Mouse (Mus musculus): ENCODE results near the gene Cadm1. TPM values are rescaled to one million over a fixed set of nuclear protein-coding genes. Genes with fewer than 3 reads are reported as not detected.

Cadm1 gene
- 1 to 10 TPM; 4.2 to 8.0 TPM for total RNA-seq (2021)
- long read RNA-seq, experiment 1, partial matches to known transcripts, result 12 of 19 reads
- long read RNA-seq, experiment 1, other reads (novel, unspliced or antisense), result 7 of 19 reads
- long read RNA-seq, experiment 2, partial matches to known transcripts, result 5 of 12 reads
- long read RNA-seq, experiment 2, other reads (novel, unspliced or antisense), result 7 of 12 reads

DNA sequence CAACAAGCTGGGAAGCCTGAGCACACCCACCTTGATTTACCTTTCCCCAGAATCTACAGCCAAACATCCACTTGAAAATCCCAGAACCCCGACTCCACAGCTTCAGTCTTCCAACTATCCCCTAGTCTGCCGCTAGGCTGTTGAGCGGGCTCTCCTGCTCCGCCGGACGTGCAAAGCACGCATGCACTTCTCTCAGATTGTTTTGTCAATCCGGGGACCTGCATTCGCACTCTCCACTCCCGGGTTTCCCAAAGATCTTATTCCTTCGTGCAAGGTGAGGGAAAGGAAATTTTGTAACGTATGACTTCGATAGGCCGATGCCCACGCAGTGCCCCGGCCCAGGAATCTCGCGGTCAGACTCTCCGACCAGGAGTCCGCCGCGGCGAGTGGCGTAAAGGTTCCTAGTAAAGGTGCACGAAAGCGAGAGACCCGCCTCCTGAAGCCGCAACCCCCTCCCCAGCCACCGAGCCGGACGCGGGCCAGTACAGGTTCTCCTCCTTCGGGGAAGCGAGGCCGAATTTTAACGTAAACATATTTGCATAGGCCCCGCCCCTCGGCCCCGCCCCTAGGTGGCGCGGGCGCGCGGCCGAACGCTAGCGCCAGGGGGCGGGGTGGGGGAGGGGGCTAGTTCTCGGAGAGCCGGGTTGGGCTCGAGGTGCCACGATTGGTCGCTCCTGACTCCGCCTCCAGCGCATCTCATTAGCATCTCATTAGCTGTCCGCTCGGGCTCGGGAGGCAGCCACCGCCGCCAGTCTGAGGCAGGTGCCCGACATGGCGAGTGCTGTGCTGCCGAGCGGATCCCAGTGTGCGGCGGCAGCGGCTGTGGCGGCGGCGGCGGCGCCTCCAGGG lies at the start of gene Cadm1:
TSS of gene Cadm1 (plus strand) at position 572 of the 849 bp plus-strand sequence.
- peak; percentile 94 for DNase-seq (ENCODE audit: low spot score)

DNA sequence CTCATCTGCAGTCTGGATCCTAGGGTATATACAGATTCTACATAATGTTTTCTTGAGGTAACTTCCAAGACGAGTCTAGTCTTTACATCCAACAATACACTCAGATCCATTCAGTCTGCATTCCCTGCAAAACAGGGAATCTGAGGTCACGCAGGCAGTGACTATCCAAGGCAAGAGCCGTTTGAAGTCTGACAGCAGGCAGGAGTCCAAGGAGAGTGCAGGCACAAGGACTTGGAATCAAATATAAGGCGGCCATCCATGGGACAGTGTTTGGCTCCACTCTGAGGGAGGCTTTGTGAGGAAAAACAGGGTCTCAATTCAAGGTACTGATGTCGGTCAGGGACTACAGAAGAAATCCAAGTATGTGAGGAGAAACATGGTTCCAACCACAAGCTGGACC lies 45.5 kb upstream of the Cadm1 start:
- DNase-seq (ENCODE audit: low spot score), result no peak

DNA sequence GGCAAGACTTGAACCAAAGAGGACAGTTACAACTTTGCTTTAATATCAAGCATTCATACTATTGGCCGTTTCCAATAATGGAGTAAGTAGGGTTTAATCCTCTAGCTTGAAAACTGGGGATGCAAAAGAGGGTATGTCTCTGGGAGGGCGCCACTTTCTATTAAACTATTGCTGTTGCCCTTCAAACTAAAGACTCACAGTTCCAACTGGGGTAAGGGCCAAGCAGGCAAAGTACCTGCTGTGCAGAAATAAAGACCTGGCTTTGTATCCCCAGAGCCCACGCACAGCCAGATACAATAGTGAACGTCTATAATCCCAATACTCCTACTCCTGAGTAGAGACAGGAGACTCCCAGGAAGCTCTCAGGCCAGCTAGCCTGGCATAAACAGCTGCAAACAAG lies 44.8 kb upstream of the Cadm1 start:
- DNase-seq (ENCODE audit: low spot score), result no peak

DNA sequence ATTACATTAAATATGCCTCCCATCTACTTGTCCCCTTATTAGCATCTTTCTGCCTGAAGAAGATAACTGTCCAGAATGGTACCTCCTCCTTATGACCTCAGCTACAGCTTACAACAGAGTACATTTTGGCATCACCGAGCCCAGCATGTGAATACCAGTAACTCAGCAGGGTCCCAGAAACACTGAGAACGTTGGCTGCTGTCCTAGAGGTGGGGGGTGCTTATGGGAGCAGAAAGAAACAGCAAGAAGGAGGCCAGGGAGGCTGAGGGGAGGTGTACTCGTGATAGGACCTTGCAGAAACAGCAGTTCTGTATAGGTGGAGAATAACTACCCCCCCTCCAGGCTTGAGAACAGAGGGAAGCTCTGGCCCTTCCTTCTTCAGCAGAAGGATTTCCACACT lies 30.2 kb upstream of the Cadm1 start:
- DNase-seq (ENCODE audit: low spot score), result no peak

DNA sequence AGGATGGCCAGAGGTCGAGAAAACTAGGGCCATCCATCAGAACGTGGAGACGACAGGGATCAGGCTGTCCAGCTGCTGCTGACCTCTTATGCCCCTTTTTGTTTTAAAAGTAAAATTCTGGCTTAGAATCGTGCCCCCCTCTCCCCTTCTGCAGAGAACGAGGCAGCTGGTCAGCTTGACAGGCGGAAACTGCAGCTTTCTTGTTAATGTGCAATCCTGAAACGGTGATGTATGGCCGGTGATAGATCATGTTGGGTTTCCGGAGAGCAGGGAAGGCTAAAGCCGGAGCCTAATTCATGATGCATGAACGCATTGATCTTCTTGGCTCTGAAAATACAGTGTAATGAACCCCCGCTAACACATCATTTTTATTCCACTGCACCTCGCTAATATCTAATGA lies 24.0 kb upstream of the Cadm1 start:
- no peak for DNase-seq (ENCODE audit: low spot score)

DNA sequence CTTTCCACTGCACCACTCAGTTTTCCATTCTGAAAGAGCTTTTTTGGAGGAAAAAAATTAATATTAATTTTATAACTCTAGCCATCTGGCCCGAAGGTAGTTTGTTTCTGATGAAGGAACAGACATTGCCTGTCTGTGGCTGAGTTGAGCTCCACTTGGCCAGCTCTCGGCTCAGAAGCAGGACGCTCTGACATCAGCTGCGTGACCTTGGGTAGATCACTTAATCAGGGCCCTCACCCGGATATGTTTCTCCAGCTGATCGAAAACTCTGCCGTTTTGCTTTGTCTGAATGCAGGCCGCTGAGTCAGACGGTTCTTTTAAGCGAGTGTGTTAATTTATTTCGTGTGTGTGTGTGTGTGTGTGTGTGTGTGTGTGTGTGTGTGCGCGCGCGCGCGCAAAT lies 23.1 kb upstream of the Cadm1 start:
- no peak for DNase-seq (ENCODE audit: low spot score)

DNA sequence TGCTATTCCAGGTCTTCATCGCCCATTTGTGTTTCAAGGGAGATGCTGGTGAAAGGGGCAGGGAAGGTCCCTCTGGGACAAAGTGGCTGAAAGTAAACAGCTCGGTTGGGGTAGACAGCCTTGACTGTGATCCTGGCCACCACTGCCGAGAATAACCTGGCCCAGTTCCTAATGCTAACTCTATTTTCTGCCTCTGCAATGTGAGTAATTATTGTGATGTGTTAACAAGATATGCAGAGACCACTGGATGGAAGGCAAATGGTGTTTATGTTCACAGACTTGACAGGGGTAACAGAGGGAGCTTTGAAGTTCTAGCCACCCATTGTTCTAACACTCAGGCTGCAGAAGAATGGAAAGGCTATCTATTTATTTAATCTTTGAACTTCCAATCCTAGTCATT lies 21.9 kb upstream of the Cadm1 start:
- DNase-seq (ENCODE audit: low spot score), result no peak

DNA sequence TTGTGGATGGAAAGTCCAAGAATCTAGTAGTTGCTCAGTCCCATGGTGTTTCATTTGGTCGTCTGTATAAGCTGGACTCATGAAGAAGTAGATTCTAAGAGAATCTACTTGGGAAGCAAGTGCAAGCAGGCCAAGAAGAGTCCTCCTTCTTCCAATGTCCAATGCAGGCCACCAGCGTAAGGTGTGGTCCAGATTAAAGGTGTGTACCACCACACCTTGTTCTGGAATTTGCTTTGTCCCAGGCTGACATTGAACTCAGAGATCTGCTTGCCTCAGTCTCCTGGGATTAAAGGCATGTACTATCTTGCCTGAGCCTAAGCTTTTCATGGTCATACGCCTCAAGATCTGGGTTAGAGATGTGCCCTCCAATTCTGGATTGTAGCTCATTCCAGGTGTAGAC lies 17.5 kb upstream of the Cadm1 start:
- no peak for DNase-seq (ENCODE audit: low spot score)

DNA sequence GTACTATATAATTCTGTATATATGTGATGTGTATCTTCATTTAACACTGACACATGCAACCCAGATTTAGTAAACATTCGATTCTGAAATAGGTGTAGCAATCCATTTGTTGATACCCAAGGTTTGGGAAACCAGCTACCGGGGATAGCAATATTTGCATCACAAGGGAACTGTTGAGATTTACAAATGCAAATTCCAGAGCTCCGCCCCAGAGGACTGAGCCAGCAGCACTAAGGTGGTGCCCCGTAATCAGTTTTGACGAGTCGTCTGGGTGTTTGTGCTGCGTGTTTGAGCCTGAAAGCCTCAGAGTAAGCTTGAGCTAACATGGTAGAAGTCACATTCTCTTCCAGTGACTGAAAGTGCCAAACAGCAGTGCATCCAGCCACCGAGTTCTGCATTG lies 15.7 kb upstream of the Cadm1 start:
- DNase-seq (ENCODE audit: low spot score), result no peak

DNA sequence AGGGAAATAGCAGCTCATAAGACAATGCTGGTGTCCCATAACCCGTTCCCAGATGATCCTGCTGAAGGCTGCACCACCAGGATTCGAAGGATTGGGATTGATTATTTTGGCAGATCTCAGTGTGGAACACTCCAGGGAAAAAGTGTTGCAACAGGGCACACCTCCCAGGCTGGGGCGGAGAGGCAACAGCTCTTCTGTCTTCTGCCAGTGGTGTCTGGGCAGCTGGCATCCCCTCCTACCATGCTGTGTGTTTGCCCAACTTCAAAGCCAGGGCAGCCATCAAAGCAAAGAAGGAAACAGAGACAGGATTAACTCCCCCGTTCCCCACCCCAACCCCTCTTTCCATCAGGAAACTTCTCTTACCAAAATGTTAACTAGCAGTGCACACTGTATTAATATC lies 13.7 kb upstream of the Cadm1 start:
- DNase-seq (ENCODE audit: low spot score), result no peak

DNA sequence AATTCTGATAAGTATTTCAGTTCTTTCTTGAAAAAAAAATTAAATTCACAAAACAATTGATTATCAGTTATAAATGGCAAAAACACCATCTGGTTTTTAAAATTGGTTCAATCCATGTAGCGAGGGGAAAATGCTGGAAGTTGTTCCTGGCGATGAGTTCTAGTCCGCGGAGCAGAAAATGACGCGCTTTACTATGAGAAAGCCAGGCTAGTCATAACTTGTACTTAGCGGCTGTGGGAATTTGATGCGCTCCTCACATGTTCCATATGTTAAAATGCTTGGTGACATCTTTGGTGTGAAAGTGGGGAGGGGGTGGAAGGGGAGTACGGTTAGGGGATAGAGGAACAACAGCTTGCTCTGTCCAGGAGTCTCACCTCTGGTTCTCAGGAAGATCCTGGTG lies 2.7 kb upstream of the Cadm1 start:
- no peak for DNase-seq (ENCODE audit: low spot score)

DNA sequence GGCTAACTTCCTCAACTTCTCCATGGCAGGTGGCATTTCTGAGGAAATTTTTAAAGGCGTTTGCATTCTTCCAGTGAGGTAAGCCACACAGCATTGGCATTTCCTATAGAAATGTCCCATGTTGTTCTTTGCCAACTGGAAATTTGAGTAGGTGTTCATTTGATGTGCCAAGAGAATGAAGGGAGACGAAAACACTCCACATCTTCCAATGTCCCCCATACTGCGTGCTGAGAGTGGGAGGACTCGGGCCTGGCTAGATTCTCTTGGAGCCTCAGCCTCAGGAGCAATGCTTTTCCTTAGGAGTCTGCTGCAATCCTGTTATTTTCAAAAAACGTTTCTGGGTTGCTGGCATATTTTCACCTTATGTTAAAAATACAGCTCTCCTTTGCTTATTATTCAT lies 2.2 kb upstream of the Cadm1 start:
- DNase-seq (ENCODE audit: low spot score), result no peak

DNA sequence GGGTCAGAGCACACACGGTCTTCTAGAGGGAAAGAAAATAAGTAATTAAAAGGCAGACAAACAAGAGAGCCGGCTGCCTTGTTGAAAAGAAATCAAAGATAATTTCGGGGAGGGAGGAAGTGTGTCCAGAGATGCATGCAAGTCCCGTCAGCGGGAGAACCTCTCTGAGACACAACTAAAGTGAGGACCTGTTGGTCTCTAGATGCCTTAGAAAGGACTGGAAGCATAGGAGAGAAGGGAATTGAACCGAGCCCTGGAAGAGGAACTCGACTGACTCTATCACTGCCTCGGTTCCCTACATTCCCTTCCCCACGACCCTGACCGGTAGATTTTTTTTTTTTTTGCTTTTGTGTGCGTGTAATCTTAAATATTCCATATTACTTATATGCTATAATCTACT lies 791 bp upstream of the Cadm1 start:
- no peak for DNase-seq (ENCODE audit: low spot score)

DNA sequence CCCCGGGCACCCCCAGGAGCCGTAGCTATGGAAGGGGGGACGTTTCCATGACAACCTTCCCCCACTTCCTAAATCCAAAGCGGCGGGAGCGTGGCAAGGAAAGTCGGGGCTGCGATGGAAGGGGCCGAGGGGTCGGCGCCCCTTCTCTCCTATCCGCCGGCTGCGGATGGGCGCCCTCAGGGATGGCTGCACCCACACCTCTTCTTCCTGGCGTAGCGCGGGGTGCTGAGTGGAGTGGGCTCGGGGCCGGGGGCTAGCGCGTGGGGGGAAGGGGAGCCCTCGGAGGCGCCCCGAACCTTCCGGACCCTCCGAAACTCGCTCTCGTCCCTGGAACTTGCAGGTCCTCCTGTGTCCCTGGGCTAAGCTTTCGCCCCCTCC lies 560 bp downstream of the Cadm1 start:
- no peak for DNase-seq (ENCODE audit: low spot score)

DNA sequence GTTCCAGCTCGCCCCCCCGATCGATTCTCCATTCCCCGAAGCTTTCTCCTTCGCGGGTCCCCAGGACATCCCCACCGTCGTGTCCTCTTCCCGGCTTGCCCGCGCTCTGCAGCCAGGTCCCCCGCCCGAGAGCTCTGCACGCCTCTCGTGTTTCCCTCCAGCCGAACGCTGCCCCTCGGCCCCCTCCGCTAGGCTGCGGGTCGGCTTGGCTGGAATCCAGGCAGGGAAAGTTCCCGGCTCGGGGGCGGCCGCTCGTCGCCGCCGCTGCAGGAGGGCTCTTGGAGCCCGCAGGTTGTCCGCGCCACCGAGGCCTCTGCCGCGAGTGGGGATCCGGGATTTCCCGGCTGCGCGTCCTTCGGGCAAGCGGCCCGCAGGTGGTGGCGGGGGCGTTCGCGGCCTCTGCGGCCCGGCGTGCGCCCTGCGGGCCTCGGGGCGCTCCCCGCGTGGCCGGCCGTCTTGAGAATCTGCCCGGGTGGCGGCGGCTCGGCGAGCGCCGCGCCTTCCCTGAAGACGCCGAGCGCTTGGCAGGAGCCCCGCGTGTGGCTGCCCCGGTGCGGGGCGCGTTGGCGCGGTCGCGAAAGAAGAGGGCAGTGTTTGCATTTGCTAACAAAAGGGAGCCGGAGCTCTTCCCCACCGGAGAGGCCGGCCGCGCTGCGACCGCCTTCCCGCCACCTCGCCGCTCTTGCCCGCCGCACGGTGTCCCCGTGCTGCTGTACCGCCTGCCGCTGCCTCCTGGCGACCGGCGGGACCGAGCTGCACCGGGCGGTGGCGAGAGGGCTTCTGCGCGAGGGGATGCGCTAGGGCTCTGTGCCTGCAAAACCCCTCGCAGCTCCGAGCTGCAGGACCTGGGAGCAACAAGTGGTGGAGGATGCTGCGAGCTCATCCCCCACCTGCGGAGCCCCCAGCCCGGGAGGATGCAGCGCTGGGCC lies 1.2 kb downstream of the Cadm1 start:
- DNase-seq (ENCODE audit: low spot score), result peak; percentile 69

DNA sequence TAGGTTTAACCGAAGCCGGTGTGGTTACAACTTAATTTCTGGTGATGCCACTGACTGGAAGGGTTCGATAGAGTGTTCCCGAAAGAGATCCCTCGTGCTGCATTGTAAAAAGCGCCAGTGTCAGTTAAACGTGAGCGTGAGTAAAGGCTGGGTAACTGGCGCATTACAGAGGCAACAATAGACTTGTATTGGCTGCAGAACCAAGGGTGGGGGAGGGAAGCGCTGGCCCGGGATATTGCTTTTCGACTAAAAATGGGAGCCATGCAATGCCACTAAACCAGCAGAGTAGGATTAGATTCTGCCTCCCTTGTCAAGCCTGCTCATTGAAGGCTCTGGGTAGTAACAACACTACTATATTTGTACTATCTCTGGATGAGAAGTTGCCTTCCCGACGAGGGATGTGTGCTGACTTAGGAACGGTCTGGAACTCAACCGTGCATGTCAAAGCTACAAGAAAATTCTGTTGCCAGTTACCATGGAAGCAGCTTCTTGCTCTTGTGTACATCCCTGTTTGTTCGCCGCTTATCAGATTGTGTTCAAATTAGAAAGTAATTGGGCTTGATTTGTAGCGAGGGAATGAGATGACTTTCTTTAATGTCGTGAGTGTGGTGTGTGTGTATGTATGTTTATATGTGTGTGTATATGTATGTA lies 2.4 kb downstream of the Cadm1 start:
- no peak for DNase-seq (ENCODE audit: low spot score)

DNA sequence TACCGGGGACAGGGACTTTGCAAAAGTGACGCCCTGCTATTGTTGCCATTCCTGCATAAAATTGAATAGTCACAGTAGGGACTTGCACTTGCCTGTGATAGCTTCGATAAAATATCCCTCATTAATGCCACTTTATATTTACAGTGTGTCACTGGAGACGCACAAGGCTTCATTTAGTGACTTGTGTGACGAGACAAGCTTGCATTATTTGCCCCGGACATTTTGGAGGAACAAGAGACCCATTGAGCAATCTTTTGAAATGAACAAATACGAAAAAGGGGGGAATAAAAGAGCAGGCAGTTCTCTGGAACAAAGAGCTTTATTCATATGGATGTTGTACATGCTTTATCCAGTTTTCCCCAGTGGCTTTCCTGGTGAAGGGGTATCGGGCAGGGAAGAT lies 3.5 kb downstream of the Cadm1 start:
- no peak for DNase-seq (ENCODE audit: low spot score)

DNA sequence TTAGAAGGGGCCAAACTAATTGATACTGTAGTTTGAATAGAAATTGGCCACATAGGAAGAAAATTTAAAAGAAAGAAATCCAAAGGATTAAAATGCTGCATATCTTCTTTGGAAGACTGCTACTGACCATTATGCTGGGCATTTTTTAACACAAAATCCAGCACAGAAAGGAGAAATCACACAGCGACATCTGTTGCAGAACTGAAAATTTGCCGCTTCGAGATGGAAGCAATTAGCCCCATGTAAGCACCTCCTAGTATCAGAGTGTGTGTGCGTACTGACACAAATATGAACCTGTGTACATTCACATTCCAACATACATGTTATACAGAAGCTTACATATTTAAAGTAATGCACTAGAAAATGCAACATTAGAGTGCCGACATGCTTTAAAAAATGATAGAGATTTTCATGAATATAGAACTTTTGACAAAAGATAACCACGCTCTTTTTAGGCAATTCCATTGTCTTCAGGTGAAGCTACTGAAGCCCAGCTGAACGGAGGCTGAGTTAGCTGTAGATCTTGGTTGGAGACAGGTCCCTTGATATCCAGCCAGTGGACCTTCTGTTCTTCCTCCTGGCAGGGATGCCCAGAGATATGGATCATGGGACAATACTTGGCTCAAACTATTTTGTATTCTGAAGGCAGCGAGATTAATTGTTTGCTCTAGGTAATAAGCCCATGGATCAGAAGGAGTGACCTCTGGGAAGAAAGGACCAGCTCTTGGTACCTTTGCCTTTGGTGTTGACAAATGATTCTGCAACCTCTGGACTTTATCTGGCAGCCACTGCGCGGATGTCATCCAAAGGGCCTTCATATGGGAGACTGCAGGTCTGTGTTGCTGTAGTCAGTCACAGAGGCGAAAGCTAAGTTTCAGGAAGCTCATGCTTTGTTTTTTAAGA lies 4.9 kb downstream of the Cadm1 start:
- DNase-seq (ENCODE audit: low spot score), result no peak

DNA sequence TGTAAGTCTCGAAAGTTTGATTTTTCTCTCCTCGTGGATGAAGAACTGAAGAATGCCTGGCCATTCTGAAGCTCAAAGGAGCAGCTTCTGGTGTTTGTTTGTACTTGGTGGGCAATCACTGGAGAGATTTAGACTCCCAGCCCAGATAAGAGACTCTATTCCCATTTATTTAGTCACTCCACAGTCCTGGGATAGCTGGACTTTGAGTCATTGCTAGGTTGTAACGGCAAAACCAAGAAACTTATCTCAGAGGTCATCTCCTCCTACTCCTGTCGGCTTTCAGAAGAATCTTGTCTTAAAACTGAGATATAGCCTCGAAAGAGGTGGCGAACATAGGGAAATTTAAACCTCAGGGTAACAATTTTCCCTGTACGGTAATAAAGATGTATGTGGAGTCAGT lies 15.3 kb downstream of the Cadm1 start:
- DNase-seq (ENCODE audit: low spot score), result no peak

DNA sequence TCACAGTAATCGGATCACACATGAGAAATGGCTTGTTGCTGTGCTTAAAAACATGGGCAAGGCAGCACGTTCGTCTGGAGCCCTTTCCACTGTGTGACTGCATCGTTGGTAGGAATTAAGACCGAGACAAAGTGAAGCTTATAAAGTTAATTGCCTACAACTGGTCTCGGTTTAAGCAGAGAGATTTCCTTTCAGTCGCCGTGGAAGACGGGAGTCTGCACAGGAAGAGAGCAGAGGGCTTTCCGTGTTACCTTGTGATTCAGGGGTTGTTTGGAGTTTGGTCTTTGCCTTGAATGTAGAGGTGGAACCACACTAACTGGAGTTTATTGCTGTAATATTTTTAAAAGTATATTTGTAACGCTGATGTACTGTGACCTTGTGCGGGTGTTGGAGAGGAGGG lies 15.7 kb downstream of the Cadm1 start:
- DNase-seq (ENCODE audit: low spot score), result no peak

DNA sequence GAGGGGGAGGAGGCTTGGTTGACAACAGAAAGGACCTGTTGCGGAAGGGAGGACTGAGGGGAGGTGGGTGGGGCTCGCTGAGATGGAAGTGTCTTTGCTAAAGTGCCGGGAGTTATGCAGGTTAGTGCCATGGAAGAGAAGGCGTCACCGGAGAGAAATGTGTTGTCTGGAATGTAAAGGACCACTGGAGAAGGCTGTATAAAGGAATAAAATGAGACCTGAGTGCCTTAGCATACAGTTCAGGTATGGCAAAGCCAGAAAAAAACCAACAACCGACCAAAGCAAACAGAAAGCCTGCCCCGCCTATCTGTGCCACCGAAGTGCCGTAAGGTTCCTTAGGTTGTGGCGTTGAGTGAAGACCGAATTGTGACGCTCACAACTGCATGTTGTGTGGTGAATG lies 18.4 kb downstream of the Cadm1 start:
- DNase-seq (ENCODE audit: low spot score), result no peak

All from gastrocnemius, adult 18-20 months (tissue).